Mouse (Mus musculus): ENCODE measurements at regions not wholly inside any gene's neighbourhood (a gene's known extent, or its start where the extent isn't known, plus 50 kb on each side); places are given as distances from the start of the nearest gene placed in this dataset.

- TF ChIP-seq CTCF (IDR thresholded peaks at IDR 0.05; ENCODE audit: control insufficient read depth, insufficient read depth, low read length) (no peak), POLR2A (IDR thresholded peaks at IDR 0.05; ENCODE audit: borderline replicate concordance, control insufficient read depth, low read depth, low read length) (no peak)
Observed at GRCm38 (mm10) chr13:6028878-6029277, 167.6 kb downstream of the Klf6 start.

All from bone marrow, adult 2 months (tissue).